Mouse (Mus musculus) ovary, postnatal 36 days (tissue): ENCODE data around the gene Astn2.

Experiments used
- DNase-seq: peaks from one replicate; pipeline ENCODE4 v3.0.0; 2022; ENCODE audit warnings: low spot score, mixed read lengths

The Astn2 gene

DNA sequence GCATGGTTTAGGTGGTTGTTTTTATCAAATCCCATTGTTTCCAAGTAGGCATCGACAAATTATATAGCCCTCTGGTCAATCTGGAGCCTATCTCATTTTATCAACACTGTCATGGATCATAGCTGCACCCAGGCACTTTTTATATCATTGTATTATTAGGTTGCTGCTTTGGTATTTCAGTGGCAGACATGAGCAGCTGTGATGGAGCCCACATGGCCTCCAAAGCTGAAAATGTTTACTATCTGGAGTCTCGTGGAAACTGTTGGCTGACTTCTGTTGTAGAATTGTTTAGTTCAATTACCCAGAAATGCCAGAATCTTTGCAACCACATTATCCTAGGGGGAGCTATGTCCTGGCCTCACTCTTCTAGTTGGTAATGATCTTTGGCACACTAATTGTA, 732.1 kb downstream of the Astn2 start:
- no peak for DNase-seq

DNA sequence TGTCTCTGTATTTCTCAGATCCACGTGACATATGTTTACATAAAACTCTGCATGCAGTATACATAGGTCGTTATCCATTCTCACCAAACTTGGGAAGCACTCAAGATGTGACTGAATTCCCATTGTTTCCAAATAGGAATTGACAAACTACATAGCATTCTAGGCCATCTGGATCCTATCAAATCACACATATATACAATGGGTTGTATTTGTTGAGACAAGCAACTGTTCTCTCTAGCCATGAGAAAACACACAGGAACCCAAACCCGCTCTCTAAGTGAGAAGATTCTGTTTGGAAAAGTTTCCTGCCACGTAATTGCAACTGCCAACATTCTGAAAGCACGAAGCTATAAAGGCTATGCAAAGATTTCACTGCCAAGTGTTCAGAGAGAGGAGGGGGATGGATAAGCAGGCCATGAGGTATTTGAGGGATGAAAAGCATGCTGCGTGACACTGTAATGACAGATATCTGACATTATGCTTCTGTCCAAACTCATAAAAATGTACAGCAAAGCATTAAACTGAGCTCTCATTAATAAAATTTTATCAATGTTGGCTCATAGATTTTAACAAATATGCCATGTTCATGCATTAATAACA, 732.7 kb downstream of the Astn2 start:
- no peak for DNase-seq

DNA sequence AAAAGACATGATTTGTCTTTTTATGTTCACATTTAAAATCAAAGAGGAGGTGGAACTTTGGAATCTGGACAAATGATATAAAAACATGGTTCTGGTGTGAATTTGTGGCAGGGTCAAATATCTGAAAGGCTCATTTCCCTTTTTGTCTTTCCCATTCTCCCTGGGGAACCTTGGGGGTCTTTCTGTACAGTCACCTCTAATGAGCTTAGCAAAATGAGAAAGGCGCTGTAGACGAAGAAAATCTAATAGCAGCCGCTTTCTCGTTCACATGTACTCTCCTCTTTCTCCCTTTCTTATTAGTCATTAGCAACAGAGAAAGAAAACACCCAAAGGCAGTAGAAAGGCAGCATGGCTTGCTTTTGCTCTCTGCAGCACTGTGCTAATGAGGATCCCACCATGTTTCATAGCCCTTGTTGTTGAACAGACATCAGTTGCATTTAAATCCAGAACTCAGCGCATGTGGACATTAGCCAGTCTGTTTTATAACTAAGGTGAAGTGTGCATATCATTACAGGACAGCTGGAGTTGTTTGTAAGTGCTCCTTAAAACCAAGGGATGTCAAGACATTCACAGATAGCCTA, 737.3 kb downstream of the Astn2 start:
- DNase-seq = no peak

DNA sequence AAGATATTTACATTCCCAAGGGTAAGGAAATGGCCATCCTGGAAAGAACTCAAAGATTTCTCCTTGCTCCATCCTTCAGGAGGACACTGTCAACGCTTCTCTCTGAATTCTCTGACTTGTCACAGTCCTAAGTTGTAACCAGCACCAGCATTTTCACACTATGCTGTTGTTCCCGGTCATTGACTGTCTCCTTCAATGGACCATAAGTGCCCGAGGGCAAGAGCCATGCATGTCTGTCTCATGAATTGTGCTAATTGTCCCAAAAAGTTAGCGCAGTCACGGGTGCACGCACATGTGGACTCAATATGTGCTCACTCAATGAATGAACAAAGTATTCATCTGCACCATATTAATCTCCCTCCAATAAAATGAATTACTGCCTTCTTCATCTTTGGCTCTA, 741.2 kb downstream of the Astn2 start:
- no peak for DNase-seq

DNA sequence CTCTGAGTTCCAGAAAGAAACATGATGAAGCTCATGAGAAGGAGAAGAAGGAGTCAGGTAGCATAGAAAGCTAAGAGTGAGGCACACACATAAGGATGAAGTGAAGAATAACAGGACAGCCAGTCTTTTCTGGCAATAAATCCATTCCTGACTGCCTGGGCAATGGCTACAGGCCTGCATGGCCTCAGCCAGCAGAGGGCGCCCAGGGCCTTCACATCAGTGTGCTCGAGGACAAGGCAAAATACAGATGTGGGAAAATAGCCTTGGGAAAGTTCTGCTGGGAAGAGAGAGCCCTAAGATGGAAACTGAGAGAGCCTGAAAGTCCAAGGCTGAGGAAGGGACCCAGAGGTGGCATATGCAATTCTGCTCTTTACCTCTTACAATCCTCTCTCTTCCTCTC, 749.7 kb downstream of the Astn2 start:
- DNase-seq = peak; percentile 77

DNA sequence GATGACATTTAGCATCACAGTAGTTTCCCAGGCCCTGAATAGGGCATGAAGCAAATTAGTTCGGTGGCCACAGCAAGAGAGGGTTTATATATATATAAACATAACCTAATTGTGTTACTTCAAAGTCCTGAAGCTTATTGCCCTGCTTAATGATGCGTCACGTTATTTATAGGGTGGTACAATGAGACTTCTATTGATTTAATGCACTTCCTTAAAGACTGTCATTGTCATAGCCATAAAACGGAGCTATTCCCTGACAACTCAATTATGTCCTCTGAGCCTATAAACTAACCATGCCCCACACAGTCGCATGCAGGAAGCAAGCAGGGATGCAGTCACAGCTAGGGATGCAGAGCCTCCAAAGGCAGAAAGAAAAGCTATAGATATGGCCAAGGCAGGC, 761.8 kb downstream of the Astn2 start:
- DNase-seq = no peak

DNA sequence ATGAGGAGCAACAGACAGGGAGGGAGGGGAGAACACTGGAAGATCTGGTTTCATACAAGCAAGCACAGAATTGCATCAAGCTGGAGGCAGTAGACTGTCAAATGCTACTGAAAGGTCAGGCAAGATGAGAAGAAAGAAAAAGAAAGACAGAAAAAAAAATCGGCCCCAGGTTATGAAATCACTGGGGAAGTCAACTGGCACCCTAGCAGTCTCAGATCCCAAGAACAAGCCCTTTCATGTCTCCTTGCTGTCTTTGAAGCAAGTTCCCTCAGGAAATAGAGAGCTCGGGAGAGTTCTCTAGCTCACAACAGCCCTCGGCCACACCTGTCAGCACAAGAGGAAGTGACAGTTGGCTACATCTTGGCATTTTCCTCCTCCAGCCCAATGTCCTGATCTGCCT, 766.2 kb downstream of the Astn2 start:
- DNase-seq = no peak

DNA sequence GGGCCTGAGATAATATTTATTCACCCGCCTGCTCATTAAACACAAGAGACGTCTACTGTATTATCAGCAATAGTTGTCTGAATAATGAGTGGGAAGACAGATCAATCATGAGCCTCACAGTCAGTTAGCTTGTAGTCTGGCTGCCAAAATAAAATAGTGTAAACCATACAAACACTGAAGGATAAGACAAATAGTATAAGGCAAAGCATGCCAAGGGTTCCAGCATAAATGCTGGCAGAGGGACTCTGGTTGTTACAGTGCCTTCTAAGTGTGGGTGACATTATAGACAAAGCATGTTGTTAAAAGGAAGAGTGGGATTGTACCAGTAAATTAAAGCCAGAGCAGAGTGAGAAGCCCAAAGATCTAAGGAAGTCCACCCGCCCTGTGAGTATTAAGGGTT, 784.3 kb downstream of the Astn2 start:
- no peak for DNase-seq

DNA sequence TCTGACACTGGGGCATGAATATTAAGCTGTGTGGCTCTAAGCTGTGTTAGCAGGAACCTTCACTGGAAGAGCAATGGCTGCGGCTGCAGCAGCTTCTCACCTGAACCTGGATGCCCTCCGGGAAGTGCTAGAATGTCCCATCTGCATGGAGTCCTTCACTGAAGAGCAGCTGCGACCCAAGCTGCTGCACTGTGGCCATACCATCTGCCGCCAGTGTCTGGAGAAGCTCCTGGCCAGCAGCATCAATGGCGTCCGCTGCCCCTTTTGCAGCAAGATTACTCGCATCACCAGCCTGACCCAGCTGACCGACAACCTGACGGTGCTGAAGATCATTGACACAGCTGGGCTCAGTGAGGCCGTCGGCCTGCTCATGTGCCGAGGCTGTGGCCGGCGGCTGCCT, 791.3 kb downstream of the Astn2 start:
- DNase-seq = no peak

DNA sequence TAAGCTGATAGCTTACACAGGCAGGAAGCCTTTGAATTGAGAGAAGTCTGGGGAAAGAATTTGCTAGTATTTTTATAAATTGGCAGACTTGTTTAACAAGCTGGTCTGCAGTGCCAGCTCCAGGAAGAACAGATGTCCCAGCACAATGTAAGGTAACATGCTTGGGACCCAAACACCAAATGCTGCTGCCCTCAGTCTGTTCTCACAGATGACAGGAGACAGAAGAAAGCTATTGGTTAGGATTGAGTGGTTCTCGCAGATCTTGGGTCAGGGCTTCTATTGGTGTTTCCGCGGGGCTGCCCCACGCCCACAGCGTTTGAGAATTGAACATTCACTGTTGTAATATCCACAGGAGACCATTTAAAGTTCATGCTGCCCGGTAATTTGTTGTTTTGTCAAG, 793.5 kb downstream of the Astn2 start:
- no peak for DNase-seq

DNA sequence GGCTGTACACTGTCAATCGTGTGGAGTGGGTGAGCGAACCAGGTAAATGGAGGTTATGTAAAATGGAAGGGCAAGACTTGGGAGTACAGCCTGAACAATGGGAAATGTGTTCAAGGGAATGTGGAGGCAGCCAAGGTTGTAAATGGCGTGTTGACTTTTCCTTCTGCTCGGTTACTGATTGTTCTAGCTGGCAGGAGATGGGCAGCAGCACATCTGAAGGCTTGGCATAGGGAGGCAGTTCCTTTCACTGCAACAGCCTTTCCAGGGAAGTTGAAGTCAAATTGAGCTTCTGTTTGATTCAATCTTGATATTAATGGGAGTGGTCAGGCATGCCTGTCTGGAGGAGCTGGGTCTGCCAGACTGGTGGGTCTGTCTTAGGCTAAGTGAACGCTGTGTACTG, 794.1 kb downstream of the Astn2 start:
- DNase-seq = no peak

DNA sequence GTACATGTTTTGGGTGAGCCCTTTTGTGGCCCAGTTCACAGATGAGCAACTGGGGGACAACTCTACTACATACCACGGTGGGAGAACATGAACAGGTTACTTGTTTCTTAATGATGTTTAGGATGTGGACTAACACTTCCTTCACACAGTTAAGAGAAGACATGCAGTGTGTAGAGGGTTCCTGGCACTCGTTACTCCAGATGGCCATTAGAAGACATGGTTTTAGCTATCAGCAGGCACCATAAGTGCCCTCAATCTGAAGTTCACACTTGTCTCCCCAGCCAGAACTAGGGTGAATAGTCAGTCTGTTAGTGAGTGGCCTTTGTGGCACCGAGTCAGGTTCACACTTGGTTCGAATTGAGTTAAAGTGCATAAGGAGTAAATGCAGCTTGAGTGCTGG, 796.3 kb downstream of the Astn2 start:
- DNase-seq = no peak

DNA sequence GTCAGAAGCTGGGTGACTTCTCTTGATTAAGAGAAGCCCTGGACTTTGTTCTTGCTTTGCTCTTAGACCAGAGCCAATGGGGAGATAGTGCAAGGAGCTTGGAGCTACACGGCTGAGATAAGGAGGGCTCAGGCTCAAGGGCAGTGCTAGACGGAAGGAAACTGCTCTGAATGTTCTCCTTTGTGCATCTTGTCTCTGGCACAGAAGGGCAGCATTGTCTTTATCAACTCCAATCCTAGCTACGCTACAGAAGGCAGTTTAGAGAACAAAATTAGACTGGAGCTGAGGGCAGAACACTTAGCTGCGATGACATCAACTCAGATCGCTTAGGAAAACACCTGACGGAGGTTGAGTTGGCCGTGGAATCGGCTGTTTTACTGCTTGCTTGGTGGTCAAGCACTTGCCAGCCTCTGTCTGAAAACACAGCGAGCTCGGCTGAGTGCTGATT, 797.2 kb downstream of the Astn2 start:
- peak; percentile 28 for DNase-seq

DNA sequence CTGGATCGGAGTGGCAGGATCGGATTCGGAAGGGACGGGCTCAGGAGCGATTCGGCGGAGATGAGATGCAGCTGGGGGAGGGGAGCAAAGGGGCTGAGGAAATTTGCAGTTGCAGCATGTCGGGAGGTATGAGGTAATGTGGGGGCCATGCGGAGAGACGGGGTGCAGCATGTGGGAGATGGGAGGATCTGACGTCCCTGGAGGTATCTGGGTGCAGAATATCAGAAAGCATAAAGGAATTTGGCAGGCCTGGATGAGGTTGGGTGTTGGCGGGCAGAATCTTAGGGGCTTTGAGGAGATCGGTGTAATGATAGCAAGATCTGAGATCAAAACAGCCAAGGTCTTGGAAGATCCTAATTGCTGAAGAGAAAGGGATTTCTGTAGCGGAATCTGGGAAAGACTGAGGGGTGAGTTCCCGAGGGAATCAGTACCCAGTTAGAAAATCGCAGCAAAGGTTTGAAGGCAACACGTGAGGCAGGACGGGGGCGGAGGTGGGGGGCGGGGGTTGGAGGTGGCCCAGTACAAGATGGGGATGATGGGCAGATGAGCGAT, 799.2 kb downstream of the Astn2 start:
- DNase-seq = no peak

DNA sequence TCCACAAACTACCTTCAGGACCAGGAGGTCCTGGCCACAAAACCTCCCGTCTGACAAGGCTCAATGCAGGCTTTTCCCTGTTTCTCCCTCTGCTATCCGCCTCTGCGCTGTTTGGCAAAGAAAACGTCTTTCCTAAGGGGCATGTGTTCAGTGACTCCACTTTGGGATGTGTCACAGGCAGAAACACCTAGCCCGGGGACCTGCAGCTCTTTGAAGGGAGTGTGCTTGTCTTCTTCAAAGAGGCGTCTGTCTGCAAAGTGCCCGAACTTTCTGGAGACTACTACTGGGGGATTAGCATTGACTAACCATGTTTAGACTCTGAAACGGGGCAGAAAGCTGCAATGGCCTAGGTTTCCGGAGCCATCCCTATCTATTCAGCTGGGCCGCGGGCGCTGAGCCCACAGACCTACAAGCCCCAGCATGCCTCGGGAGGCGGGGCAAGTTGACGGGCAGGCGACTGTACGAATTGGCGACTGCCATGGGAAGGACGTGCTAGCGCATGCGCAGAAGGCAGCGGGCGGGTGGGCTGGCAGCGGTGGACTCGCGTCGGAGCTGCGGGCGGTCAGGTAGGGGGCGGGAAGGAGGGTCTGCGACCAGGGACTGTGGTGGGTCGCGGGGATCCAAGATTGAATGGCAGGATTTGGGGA, 799.8 kb downstream of the Astn2 start, which contains the start of gene Trim32:
Trim32 (plus strand) TSS at position 483 of the 647 bp plus-strand sequence.
- DNase-seq = peak; percentile 99

DNA sequence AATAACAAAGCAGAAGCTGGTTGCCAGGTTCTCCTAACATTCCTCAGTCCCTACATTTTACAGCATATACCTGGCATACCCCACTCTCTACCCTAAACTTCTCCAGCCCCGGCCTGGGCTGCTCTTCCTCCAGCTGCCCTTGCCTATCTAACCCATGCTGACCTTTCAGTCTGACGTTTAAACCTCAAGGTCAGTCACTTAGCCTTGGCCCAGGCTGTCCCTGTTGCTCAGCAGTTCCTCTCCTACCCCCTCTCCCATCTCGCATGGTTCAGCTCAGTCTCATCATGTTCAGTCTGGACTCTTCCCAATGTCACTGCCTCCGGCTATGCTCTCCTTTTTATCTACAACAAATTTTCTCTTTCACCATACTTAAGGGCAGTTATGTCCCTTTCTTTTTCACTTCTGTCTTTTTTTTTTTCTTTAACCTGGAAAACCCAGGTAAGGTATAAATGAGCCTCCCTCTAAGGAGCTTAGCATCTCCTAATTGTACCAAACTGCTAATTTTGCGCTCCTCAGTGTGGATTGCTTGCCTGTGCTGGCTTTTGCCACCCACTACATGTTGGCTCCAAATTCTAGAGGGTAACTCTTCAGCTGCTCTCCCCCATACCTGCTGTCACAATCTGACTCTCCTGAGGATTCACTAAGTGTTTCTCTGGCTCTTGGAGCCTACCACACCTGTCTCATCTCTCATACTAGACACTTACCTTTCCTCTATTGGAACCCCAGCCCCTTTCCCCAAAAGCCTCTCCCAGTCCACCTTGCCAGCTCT, 809.6 kb downstream of the Astn2 start:
- DNase-seq = no peak

DNA sequence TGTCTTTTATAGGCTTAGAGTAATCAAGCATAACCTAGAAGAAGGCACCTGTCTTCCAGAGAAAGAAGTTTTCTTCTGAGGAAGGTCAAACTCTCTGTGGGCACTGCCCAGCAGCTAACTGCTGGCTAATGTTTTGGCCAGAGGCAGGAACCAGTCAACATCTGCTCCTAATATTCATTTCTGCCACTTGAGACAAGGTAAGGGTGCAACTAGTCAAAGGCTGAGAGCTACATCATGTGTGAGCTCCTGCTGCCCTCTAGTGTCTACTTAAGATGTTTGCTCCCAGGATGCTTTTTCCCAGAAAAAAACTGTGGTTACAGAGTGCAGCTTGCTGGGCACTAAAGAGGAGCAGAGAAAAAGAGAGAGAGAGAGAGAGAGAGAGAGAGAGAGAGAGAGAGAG, 814.6 kb downstream of the Astn2 start:
- no peak for DNase-seq

DNA sequence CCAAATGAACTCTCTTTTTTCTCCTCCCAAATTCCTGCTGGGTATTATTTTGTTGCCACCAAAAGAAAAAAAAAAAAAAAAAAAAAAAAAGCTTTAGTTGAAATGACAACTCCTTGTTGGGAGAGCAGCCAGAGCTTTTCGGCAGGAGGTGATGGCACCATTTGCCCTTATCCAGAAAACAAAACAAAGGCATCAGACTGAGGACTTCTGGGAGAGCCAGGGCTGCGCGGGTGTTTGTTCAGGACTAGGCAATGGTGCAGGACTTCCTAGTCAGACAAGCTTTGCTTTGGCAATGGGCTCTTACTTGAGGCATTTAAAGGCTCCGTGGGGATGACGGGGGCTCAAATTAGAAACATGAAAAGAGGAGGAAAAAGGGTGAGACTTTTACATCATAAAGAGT, 817.5 kb downstream of the Astn2 start:
- DNase-seq = no peak

DNA sequence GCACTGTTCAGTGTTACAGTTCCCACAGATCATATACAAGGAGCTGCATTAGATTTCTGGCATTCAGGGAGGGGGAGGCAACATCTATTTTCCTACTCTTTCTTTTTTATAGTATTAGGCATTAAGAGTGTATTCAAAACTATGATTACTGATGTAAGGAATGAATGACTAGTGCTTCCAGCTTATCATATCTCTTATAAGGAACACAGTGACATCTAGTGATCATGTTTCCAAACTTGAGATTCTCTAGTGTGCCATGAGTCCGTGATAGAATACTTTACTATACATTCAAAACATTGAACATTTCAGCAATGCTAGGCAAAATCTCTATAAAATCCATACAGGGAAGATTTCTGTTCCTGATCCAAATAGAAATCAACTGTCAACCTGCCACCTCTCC, 824.2 kb downstream of the Astn2 start:
- DNase-seq = no peak

DNA sequence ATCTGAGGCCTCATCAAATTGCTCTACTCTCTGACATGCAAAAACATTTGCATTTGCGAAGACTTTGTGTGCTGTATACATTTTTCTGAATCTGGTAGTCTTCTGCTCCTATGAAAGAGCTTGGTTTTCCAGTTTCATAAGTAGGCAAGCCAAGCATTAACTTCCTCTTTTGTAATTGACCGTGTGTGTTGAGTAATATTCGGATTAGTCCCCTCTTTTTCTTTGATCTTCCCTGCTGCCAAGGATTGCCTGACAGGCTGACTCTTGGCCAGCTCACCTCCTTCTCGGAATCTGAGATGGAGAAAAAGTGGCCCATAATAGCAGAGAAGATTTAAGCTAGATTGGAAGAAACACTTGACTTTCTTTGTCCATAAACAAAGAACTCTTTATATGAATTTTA, 838.9 kb downstream of the Astn2 start:
- DNase-seq = no peak

DNA sequence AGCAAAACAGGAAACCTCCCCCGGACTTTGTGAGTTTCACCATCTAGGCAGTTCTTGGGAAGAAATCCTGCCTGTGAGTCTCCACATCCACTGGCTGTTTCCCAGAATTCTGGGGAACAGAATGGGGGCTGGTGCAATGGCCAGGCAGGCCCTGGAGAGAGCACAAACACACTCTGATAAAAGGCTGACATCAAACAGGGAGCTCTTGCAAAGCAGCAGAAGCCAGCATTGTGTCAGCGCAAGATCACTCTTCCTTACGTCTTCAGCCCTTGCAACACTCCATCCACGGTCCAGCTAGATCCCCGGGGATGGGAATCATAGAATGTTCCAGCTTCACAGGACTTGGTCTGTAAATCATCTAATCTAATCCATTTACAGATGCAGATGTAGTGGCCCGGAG, 855.9 kb downstream of the Astn2 start:
- peak; percentile 20 for DNase-seq

DNA sequence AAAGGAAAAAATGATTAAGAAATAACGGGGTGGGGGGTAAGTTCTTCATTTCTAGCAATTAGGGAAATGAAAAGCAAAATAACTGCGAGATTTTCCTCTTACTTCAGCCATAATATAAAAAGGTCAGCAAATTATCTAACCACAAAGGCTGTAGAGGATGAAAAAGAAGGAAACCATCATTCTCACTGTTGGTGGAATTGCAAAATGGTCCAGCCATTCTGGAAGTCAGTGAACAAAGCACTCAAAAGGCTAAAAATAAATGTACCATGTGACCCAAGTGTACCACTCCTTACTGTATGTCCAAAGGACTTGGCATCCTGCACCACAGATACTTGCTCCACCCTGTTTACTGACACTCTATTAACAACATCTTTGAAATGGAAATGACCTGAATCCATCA, 858.8 kb downstream of the Astn2 start:
- no peak for DNase-seq
